Mouse (Mus musculus) retina, postnatal 1 day (tissue): ENCODE data around the gene Lsg1.

Experiments
- DNase-seq: peaks from one replicate; pipeline ENCODE4 v3.0.0-alpha.2; 2012

The Lsg1 gene

GRCm38 (mm10) chr16:30600431-30601045 lies 13.1 kb upstream of the Lsg1 start:
- peak; percentile 66 for DNase-seq

GRCm38 (mm10) chr16:30599491-30600268 lies 12.3 kb upstream of the Lsg1 start, which contains the start of gene Fam43a:
TSS of gene Fam43a (plus strand) at chr16:30599723.
- peak; percentile 97 for DNase-seq

GRCm38 (mm10) chr16:30596959-30597681 lies 9.7 kb upstream of the Lsg1 start:
- peak; percentile 91 for DNase-seq

GRCm38 (mm10) chr16:30595835-30596557 lies 8.6 kb upstream of the Lsg1 start:
- no peak for DNase-seq

GRCm38 (mm10) chr16:30595356-30595755 lies 8.0 kb upstream of the Lsg1 start:
- DNase-seq, result no peak

- DNase-seq, result no peak
These were observed 4.6 kb upstream of the Lsg1 start for GRCm38 (mm10) chr16:30591990-30592389.

GRCm38 (mm10) chr16:30590264-30591209 lies 3.1 kb upstream of the Lsg1 start:
- DNase-seq, result no peak

- no peak for DNase-seq
These were observed 378 bp downstream of the Lsg1 start for GRCm38 (mm10) chr16:30586935-30587493.

- DNase-seq, result no peak
These were observed 6.6 kb downstream of the Lsg1 start for GRCm38 (mm10) chr16:30580765-30581164.

- DNase-seq, result no peak
These were observed 11.0 kb downstream of the Lsg1 start for GRCm38 (mm10) chr16:30576392-30576791.

- no peak for DNase-seq
These were observed 11.6 kb downstream of the Lsg1 start for GRCm38 (mm10) chr16:30575815-30576214.

GRCm38 (mm10) chr16:30572239-30572638 lies 15.2 kb downstream of the Lsg1 start:
- DNase-seq, result peak; percentile 41

GRCm38 (mm10) chr16:30571378-30571777 lies 16.0 kb downstream of the Lsg1 start:
- DNase-seq, result no peak

GRCm38 (mm10) chr16:30570173-30570572 lies 17.2 kb downstream of the Lsg1 start:
- no peak for DNase-seq

- DNase-seq, result no peak
These were observed 21.8 kb downstream of the Lsg1 start for GRCm38 (mm10) chr16:30565631-30566030.

GRCm38 (mm10) chr16:30560601-30561000 lies 26.8 kb downstream of the Lsg1 start:
- DNase-seq, result no peak

GRCm38 (mm10) chr16:30559312-30559992 lies 27.9 kb downstream of the Lsg1 start:
- DNase-seq, result no peak

GRCm38 (mm10) chr16:30554109-30554508 lies 33.3 kb downstream of the Lsg1 start:
- DNase-seq, result no peak

GRCm38 (mm10) chr16:30552621-30553338 lies 34.6 kb downstream of the Lsg1 start:
- peak; percentile 63 for DNase-seq

GRCm38 (mm10) chr16:30550748-30551192 lies 36.6 kb downstream of the Lsg1 start, which contains the start of gene Tmem44:
TSS of gene Tmem44 (minus strand) at chr16:30550842.
- DNase-seq, result no peak
